Mouse (Mus musculus) mouse embryonic stem cell (cell line): ENCODE results near the gene Slc6a13.
"Not testable (repeated sequence)": the region's sequence is repeated elsewhere in the genome, so short reads cannot be mapped to it uniquely, and the experiment has no call there.

Experiments used
- in situ Hi-C, 2 experiments: fragments of 300-500 bp; cut with MboI; formaldehyde crosslinking; loops; 1 replicate in 1 of 2; 3 replicates in 1 of 2; pipeline ENCODE4 v1.14.3; 2019 to 2020; ENCODE audit warnings: low sequenced_read_pairs in 2 of 2, low pct_unique_long_range_greater_than_20kb in 1 of 2, mixed read lengths in 1 of 2; ENCODE audit not compliant: unreplicated experiment in 1 of 2

Slc6a13 gene

GRCm38 (mm10) chr6:121357232-121357631 is 57.2 kb downstream of the Slc6a13 start:
- in situ Hi-C loops, result no loop called here

GRCm38 (mm10) chr6:121363061-121363460 is 63.0 kb downstream of the Slc6a13 start:
- in situ Hi-C loops, result no loop called here

- in situ Hi-C loops, result no loop called here
Measured at GRCm38 (mm10) chr6:121363956-121364355, 63.9 kb downstream of the Slc6a13 start.

GRCm38 (mm10) chr6:121366537-121366936 is 66.5 kb downstream of the Slc6a13 start:
- in situ Hi-C loops, result not testable (repeated sequence)

- in situ Hi-C loops, result no loop called here
Measured at GRCm38 (mm10) chr6:121367099-121367498, 67.1 kb downstream of the Slc6a13 start.

GRCm38 (mm10) chr6:121371197-121371980 is 71.4 kb downstream of the Slc6a13 start:
- in situ Hi-C loops, result no loop called here

GRCm38 (mm10) chr6:121376159-121376558 is 76.1 kb downstream of the Slc6a13 start:
- in situ Hi-C loops, result no loop called here

GRCm38 (mm10) chr6:121378256-121378655 is 78.2 kb downstream of the Slc6a13 start:
- in situ Hi-C loops, result no loop called here

- in situ Hi-C loops, result no loop called here
Measured at GRCm38 (mm10) chr6:121380576-121380975, 80.5 kb downstream of the Slc6a13 start.

- in situ Hi-C loops, result no loop called here
Measured at GRCm38 (mm10) chr6:121382071-121382470, 82.0 kb downstream of the Slc6a13 start.

GRCm38 (mm10) chr6:121385397-121385796 is 85.4 kb downstream of the Slc6a13 start:
- in situ Hi-C loops, result no loop called here
